ENCODE assay signal across 9 mouse cellular contexts in the genomic region with DNA sequence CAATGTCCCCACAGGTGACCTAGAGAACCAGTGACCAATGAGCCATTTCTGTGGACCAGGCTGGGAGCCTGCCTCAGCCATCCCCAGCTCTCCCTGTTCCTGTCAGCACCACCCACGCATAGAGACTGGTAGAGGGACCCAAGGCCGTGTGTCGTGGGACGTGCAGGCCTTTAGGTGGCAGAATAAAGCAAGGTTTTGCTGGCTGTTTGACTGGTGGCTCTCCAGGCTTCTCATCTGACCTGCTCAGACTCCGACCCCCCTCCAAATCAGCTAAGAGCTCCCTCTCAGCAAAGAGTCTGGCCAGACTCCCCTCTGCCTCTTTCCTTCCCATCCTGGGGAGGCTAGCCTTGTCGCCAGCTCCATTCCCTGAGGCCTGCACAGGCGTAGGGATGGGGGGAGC. TPM values are rescaled to one million over a fixed set of nuclear protein-coding genes. Genes with fewer than 3 reads are reported as not detected.
DNase-seq lines count a peak whose midpoint lies in the region; ATAC-seq and TF ChIP-seq lines count a peak whose summit lies in the region.
"Had no signal": no experiment of that assay in that cellular context is flagged by ENCODE, and none has a peak within 500 bp of the region (broad histone marks: within the 10 kb centered on the region; RNA-seq: fewer than 3 reads in every experiment).

No protein-coding gene starts in this region.

- ATAC-seq in megakaryocyte-erythroid progenitor cell, adult 5-6 weeks (replicated peaks; ENCODE audit: low FRiP score, low TSS enrichment, poor library complexity, severe bottlenecking) = no peak

- no peak overlapping the region for H3K4me3 ChIP-seq in gastrocnemius, adult 2 months
- no peak overlapping the region for H3K4me3 ChIP-seq in midbrain, embryonic 10.5 days
- H3K4me3 ChIP-seq: embryonic facial prominence, embryonic 15.5 days had no signal

- whole genome bisulfite sequencing in midbrain, embryonic 10.5 days = 65% methylated on average over 7 of the region's 7 CpGs

- peak; percentile 50 for DNase-seq in gastrocnemius, adult 2 months
- DNase-seq in gastrocnemius, postnatal 25 days = no peak
- DNase-seq in right cerebral cortex, postnatal 10 days (ENCODE audit: low spot score in 2 of 2) = peak; percentile 67 to 71
- DNase-seq in right cerebral cortex, postnatal 14 days = no peak
- DNase-seq in midbrain, embryonic 10.5 days (ENCODE audit: low spot score) = no peak
- no peak for DNase-seq in gastrocnemius, postnatal 10 days
- DNase-seq in thymus, postnatal 36 days = no peak

- TF ChIP-seq CTCF in gastrocnemius, adult 2 months (IDR thresholded peaks at IDR 0.05) = peak; percentile 40

- H3K27ac ChIP-seq in gastrocnemius, adult 2 months = peak overlapping the region; percentile 88
- H3K27ac ChIP-seq in midbrain, embryonic 10.5 days (replicated peaks) = peak overlapping the region; percentile 52; the same call in 1 of the 2 replicates
- H3K27ac ChIP-seq: embryonic facial prominence, embryonic 15.5 days had no signal

- 0 out of 2 replicates have a peak, but pooled peaks cover 6% of the 10 kb centered on the region for H3K27me3 ChIP-seq in midbrain, embryonic 10.5 days (ENCODE audit: low read depth, poor library complexity, severe bottlenecking)
- H3K27me3 ChIP-seq: embryonic facial prominence, embryonic 15.5 days had no signal

- intact Hi-C loops in gastrocnemius, adult 2 months (cut with DNase I) = loop anchor here (5.0 kb wide), 1 partner anchor 38 kb away; no protein-coding TSS in a partner anchor

- no peaks in the 10 kb centered on the region for H3K9me3 ChIP-seq in midbrain, embryonic 10.5 days (replicated peaks)
- H3K9me3 ChIP-seq: embryonic facial prominence, embryonic 15.5 days had no signal

- peaks cover 35% of the 10 kb centered on the region for H3K4me1 ChIP-seq in midbrain, embryonic 10.5 days
- H3K4me1 ChIP-seq: embryonic facial prominence, embryonic 15.5 days had no signal

- H3K36me3 ChIP-seq in midbrain, embryonic 10.5 days = peaks cover 35% of the 10 kb centered on the region

RNA-seq across cellular contexts. Expression of gene Rbm19, which starts 58.1 kb away (rescaled TPM):
- total RNA-seq in gastrocnemius, adult 2 months (2021) = 10 to 100 TPM; 18.8 to 20.5 TPM
- total RNA-seq in gastrocnemius, postnatal 25 days (2021) = 10 to 100 TPM; 16.8 to 18.5 TPM
- 32.0 and 34.2 TPM in 2 replicates for polyA plus RNA-seq in midbrain, embryonic 10.5 days (2016; fragmentation: Nextera tagmentation; extraction: Ambion mirVana)
- total RNA-seq in gastrocnemius, postnatal 10 days (2021) = 10 to 100 TPM; 14.1 to 20.8 TPM
- 21.3 and 57.4 TPM in 2 replicates for total RNA-seq in megakaryocyte-erythroid progenitor cell, adult 5-6 weeks (2014; fragmentation: Nextera tagmentation)
- total RNA-seq in megakaryocyte-erythroid progenitor cell, adult 5-6 weeks (2017) = 24.7 and 33.2 TPM in 2 replicates

Comparison
In these comparisons a context has a peak if more than half of its experiments do, and no peak if none do; other contexts are left out.
1. DNase-seq: peak in gastrocnemius, adult 2 months (single experiment) and right cerebral cortex, postnatal 10 days (2 of 2); none in gastrocnemius, postnatal 25 days (single experiment), right cerebral cortex, postnatal 14 days (single experiment), midbrain, embryonic 10.5 days (single experiment), gastrocnemius, postnatal 10 days (single experiment) and thymus, postnatal 36 days (0 of 2).